Mouse (Mus musculus): ENCODE data around the gene Gm14139. TPM values are rescaled to one million over a fixed set of nuclear protein-coding genes. Genes with fewer than 3 reads are reported as not detected.
"Not testable (repeated sequence)": the region's sequence is repeated elsewhere in the genome, so short reads cannot be mapped to it uniquely, and the experiment has no call there.

Gene Gm14139
- not detected in 2 replicates for polyA plus RNA-seq (2015; fragmentation: Nextera tagmentation; extraction: Ambion mirVana)

GRCm38 (mm10) chr2:150181570-150181999 is at the start of gene Gm14139:
Gm14139 (plus strand) TSS chr2:150181755.
- H3K9me3 ChIP-seq (replicated peaks; ENCODE audit: control insufficient read depth, low read length, poor library complexity, severe bottlenecking), result peaks cover 13% of the 10 kb centered on the region; the same call in 1 of the 2 replicates
- not testable (repeated sequence) for H3K27me3 ChIP-seq (ENCODE audit: control insufficient read depth, insufficient read depth, low read depth, low read length); H3K4me2 ChIP-seq (ENCODE audit: low read length); H3K36me3 ChIP-seq (ENCODE audit: control insufficient read depth, insufficient read depth, low read length); H3K4me1 ChIP-seq (ENCODE audit: control insufficient read depth, insufficient read depth, low read length); H3K9ac ChIP-seq (ENCODE audit: low read depth, low read length); ATAC-seq; H3K27ac ChIP-seq (ENCODE audit: low read length); H3K4me3 ChIP-seq (ENCODE audit: low read depth, low read length)
- 84% methylated on average over 7 of the region's 7 CpGs for WGBS

- H3K9ac ChIP-seq (ENCODE audit: low read depth, low read length); H3K4me1 ChIP-seq (ENCODE audit: control insufficient read depth, insufficient read depth, low read length); H3K4me3 ChIP-seq (ENCODE audit: low read depth, low read length); H3K27ac ChIP-seq (ENCODE audit: low read length); ATAC-seq; H3K4me2 ChIP-seq (ENCODE audit: low read length); H3K27me3 ChIP-seq (ENCODE audit: control insufficient read depth, insufficient read depth, low read depth, low read length): not testable (repeated sequence)
- 95% methylated on average over 1 of the region's 1 CpGs for WGBS
- Histone ChIP-seq H3K9me3 (replicated peaks; ENCODE audit: control insufficient read depth, low read length, poor library complexity, severe bottlenecking) (peaks cover 17% of the 10 kb centered on the region), H3K36me3 (ENCODE audit: control insufficient read depth, insufficient read depth, low read length) (peaks cover 21% of the 10 kb centered on the region)
These were observed 49.6 kb upstream of the Gm14139 start for GRCm38 (mm10) chr2:150132002-150132401.

- Histone ChIP-seq H3K4me1 (ENCODE audit: control insufficient read depth, insufficient read depth, low read length) (peaks cover 6% of the 10 kb centered on the region; the same call in 1 of the 2 replicates), H3K9ac (ENCODE audit: low read depth, low read length) (no peak overlapping the region), H3K27me3 (ENCODE audit: control insufficient read depth, insufficient read depth, low read depth, low read length) (no peaks in the 10 kb centered on the region), H3K9me3 (replicated peaks; ENCODE audit: control insufficient read depth, low read length, poor library complexity, severe bottlenecking) (peaks cover 17% of the 10 kb centered on the region), H3K4me3 (ENCODE audit: low read depth, low read length) (no peak overlapping the region), H3K27ac (ENCODE audit: low read length) (no peak overlapping the region), H3K4me2 (ENCODE audit: low read length) (no peak overlapping the region), H3K36me3 (ENCODE audit: control insufficient read depth, insufficient read depth, low read length) (peaks cover 21% of the 10 kb centered on the region)
- no peak for ATAC-seq
- WGBS, result 84% methylated on average over 2 of the region's 2 CpGs
These were observed 48.8 kb upstream of the Gm14139 start for GRCm38 (mm10) chr2:150132773-150133172.

- peak within 1 kb of the TSS; percentile 78 for H3K4me3 ChIP-seq (ENCODE audit: low read depth, low read length)
- peak within 1 kb of the TSS; percentile 73 for H3K9ac ChIP-seq (ENCODE audit: low read depth, low read length)
- ATAC-seq, result peak; percentile 100
- 0% methylated on average over 13 of the region's 13 CpGs for WGBS
- peaks cover 6% of the 10 kb centered on the region; the same call in 1 of the 2 replicates for H3K4me1 ChIP-seq (ENCODE audit: control insufficient read depth, insufficient read depth, low read length)
- H3K27ac ChIP-seq (ENCODE audit: low read length), result peak within 1 kb of the TSS; percentile 70
- H3K4me2 ChIP-seq (ENCODE audit: low read length), result peak within 1 kb of the TSS; percentile 66
- no peaks in the 10 kb centered on the region for H3K27me3 ChIP-seq (ENCODE audit: control insufficient read depth, insufficient read depth, low read depth, low read length)
- peaks cover 10% of the 10 kb centered on the region for H3K36me3 ChIP-seq (ENCODE audit: control insufficient read depth, insufficient read depth, low read length)
- H3K9me3 ChIP-seq (replicated peaks; ENCODE audit: control insufficient read depth, low read length, poor library complexity, severe bottlenecking), result peaks cover 3% of the 10 kb centered on the region; the same call in 1 of the 2 replicates
These were observed 45.1 kb upstream of the Gm14139 start, which contains the start of gene Zfp120 for GRCm38 (mm10) chr2:150136435-150136897. Zfp120 (minus strand) TSS chr2:150136708.

- no peak for ATAC-seq
These were observed 14.9 kb upstream of the Gm14139 start for GRCm38 (mm10) chr2:150166703-150167102.

GRCm38 (mm10) chr2:150173833-150174232 is 7.7 kb upstream of the Gm14139 start:
- H3K4me1 ChIP-seq (ENCODE audit: control insufficient read depth, insufficient read depth, low read length), result no peaks in the 10 kb centered on the region
- no peaks in the 10 kb centered on the region for H3K27me3 ChIP-seq (ENCODE audit: control insufficient read depth, insufficient read depth, low read depth, low read length)
- no peaks in the 10 kb centered on the region for H3K36me3 ChIP-seq (ENCODE audit: control insufficient read depth, insufficient read depth, low read length)
- ATAC-seq, result no peak
- no peak overlapping the region for H3K27ac ChIP-seq (ENCODE audit: low read length)
- no peak overlapping the region for H3K4me2 ChIP-seq (ENCODE audit: low read length)
- no peak overlapping the region for H3K4me3 ChIP-seq (ENCODE audit: low read depth, low read length)
- no peak overlapping the region for H3K9ac ChIP-seq (ENCODE audit: low read depth, low read length)
- peaks cover 13% of the 10 kb centered on the region; the same call in 1 of the 2 replicates for H3K9me3 ChIP-seq (replicated peaks; ENCODE audit: control insufficient read depth, low read length, poor library complexity, severe bottlenecking)

More at GRCm38 (mm10) chr2:150166703-150167102, 14.9 kb upstream of the Gm14139 start:
- Histone ChIP-seq H3K36me3 (ENCODE audit: control insufficient read depth, insufficient read depth, low read length) (no peaks in the 10 kb centered on the region), H3K4me3 (ENCODE audit: low read depth, low read length) (no peak overlapping the region), H3K9me3 (replicated peaks; ENCODE audit: control insufficient read depth, low read length, poor library complexity, severe bottlenecking) (no peaks in the 10 kb centered on the region), H3K4me2 (ENCODE audit: low read length) (no peak overlapping the region), H3K27me3 (ENCODE audit: control insufficient read depth, insufficient read depth, low read depth, low read length) (no peaks in the 10 kb centered on the region), H3K4me1 (ENCODE audit: control insufficient read depth, insufficient read depth, low read length) (no peaks in the 10 kb centered on the region), H3K27ac (ENCODE audit: low read length) (no peak overlapping the region), H3K9ac (ENCODE audit: low read depth, low read length) (no peak overlapping the region)

- H3K4me1 ChIP-seq (ENCODE audit: control insufficient read depth, insufficient read depth, low read length); H3K9ac ChIP-seq (ENCODE audit: low read depth, low read length); ATAC-seq; H3K4me3 ChIP-seq (ENCODE audit: low read depth, low read length); H3K27me3 ChIP-seq (ENCODE audit: control insufficient read depth, insufficient read depth, low read depth, low read length); H3K27ac ChIP-seq (ENCODE audit: low read length); H3K4me2 ChIP-seq (ENCODE audit: low read length); H3K36me3 ChIP-seq (ENCODE audit: control insufficient read depth, insufficient read depth, low read length): not testable (repeated sequence)
- WGBS, result 77% methylated on average over 4 of the region's 4 CpGs
- H3K9me3 ChIP-seq (replicated peaks; ENCODE audit: control insufficient read depth, low read length, poor library complexity, severe bottlenecking), result peaks cover 13% of the 10 kb centered on the region; the same call in 1 of the 2 replicates
These were observed 2.0 kb upstream of the Gm14139 start, which contains the start of gene Gm10770 for GRCm38 (mm10) chr2:150179579-150179978. Gm10770 (minus strand) TSS chr2:150179679.

- H3K4me1 ChIP-seq (ENCODE audit: control insufficient read depth, insufficient read depth, low read length); H3K36me3 ChIP-seq (ENCODE audit: control insufficient read depth, insufficient read depth, low read length); H3K4me2 ChIP-seq (ENCODE audit: low read length); H3K27ac ChIP-seq (ENCODE audit: low read length); H3K4me3 ChIP-seq (ENCODE audit: low read depth, low read length); H3K27me3 ChIP-seq (ENCODE audit: control insufficient read depth, insufficient read depth, low read depth, low read length); ATAC-seq; H3K9ac ChIP-seq (ENCODE audit: low read depth, low read length): not testable (repeated sequence)
- H3K9me3 ChIP-seq (replicated peaks; ENCODE audit: control insufficient read depth, low read length, poor library complexity, severe bottlenecking), result peaks cover 13% of the 10 kb centered on the region; the same call in 1 of the 2 replicates
These were observed 509 bp upstream of the Gm14139 start for GRCm38 (mm10) chr2:150181046-150181445.

GRCm38 (mm10) chr2:150217600-150218362 is 36.2 kb downstream of the Gm14139 start, which contains the start of gene Zfp937:
Zfp937 (plus strand) TSS chr2:150218073.
- peak within 1 kb of the TSS; percentile 56; the same call in 1 of the 2 replicates for H3K9ac ChIP-seq (ENCODE audit: low read depth, low read length)
- H3K27me3 ChIP-seq (ENCODE audit: control insufficient read depth, insufficient read depth, low read depth, low read length); H3K9me3 ChIP-seq (replicated peaks; ENCODE audit: control insufficient read depth, low read length, poor library complexity, severe bottlenecking); H3K4me1 ChIP-seq (ENCODE audit: control insufficient read depth, insufficient read depth, low read length); H3K36me3 ChIP-seq (ENCODE audit: control insufficient read depth, insufficient read depth, low read length): not testable (repeated sequence)
- H3K4me3 ChIP-seq (ENCODE audit: low read depth, low read length), result peak within 1 kb of the TSS; percentile 43
- 1% methylated on average over 15 of the region's 15 CpGs for WGBS
- peak; percentile 100 for ATAC-seq
- H3K4me2 ChIP-seq (ENCODE audit: low read length), result peak within 1 kb of the TSS; percentile 48
- peak within 1 kb of the TSS; percentile 28; the same call in 1 of the 2 replicates for H3K27ac ChIP-seq (ENCODE audit: low read length)
